Mouse (Mus musculus): ENCODE data around the gene Ech1. TPM values are rescaled to one million over a fixed set of nuclear protein-coding genes. Genes with fewer than 3 reads are reported as not detected.

Gene Ech1
- 201 and 250 TPM in 2 replicates for polyA plus RNA-seq (2012; rRNA removed)

- peaks cover 8% of the 10 kb centered on the region for H3K4me1 ChIP-seq (ENCODE audit: control insufficient read depth, insufficient read depth, low read length)
- under 1% methylated on average over 33 of the region's 33 CpGs for WGBS
- TF ChIP-seq CTCF (IDR thresholded peaks at IDR 0.05; ENCODE audit: insufficient read depth, low read length) (no peak), POLR2A (IDR thresholded peaks at IDR 0.05; ENCODE audit: borderline replicate concordance, extremely low read depth, low read depth, low read length) (peak; percentile 82; the same call in 1 of the 2 replicates)
- H3K4me3 ChIP-seq (replicated peaks; ENCODE audit: extremely low read depth, low read depth, low read length) = peak within 1 kb of the TSS; percentile 99
- peak; percentile 88 for DNase-seq
Measured at GRCm38 (mm10) chr7:28824941-28825685, at the start of gene Ech1. Gene Ech1 (plus strand): TSS chr7:28825217.

DNA sequence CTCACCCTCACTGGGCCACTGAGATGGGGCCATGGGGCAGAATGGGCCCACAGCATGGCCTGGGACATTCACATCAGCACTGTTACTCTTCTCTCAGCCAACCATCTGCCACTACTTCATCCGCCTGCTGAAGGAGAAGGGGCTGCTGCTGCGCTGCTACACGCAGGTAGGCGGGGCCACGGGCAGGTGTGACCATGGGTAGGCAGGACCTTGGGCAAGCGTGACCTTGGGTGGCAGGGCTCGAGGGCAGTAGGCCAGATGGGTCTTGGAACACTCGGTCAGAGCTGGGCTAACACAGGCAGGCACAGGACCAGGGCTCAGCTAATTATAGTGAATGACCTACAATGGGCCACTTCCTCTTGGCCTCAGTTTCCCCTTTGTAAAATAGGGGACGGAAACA, 46.2 kb upstream of the Ech1 start:
- Histone ChIP-seq H3K4me3 (replicated peaks; ENCODE audit: extremely low read depth, low read depth, low read length) (no peak overlapping the region), H3K4me1 (ENCODE audit: control insufficient read depth, insufficient read depth, low read length) (peaks cover 4% of the 10 kb centered on the region; the same call in 1 of the 2 replicates)
- no peak for TF ChIP-seq CTCF (IDR thresholded peaks at IDR 0.05; ENCODE audit: insufficient read depth, low read length)
- no peak for TF ChIP-seq POLR2A (IDR thresholded peaks at IDR 0.05; ENCODE audit: borderline replicate concordance, extremely low read depth, low read depth, low read length)
- DNase-seq = no peak
- WGBS = 88% methylated on average over 9 of the region's 9 CpGs

DNA sequence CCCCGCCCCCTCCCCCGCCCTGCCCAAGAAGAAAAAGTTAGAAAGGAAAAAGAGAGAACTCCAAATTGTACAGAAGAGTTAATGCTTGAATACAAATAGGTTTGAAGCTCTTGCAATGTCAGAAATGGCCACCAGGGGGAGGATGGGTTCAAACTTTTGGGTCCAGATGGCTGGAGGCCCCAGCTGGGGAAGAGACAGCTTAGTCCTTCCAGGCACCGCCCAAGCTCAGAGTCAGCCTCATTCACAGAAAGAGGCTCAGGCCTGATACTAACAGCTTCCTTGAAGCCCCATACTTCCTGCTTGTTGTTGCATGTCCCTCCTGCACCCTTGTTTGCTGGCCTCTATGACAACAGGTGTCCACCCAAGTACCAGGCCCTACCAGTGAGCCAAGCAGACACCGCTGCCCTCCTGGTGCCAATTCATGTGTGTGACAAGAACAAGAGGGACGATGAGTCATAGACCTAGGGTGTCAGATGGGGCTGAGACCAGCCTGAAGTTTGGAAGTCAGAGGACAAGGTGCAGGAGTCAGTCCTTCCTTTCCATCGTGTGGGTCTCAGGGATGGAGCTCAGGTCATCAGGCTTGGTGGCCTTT, 44.9 kb upstream of the Ech1 start:
- Histone ChIP-seq H3K4me1 (ENCODE audit: control insufficient read depth, insufficient read depth, low read length) (peaks cover 4% of the 10 kb centered on the region; the same call in 1 of the 2 replicates), H3K4me3 (replicated peaks; ENCODE audit: extremely low read depth, low read depth, low read length) (no peak overlapping the region)
- DNase-seq = peak; percentile 81
- TF ChIP-seq POLR2A (IDR thresholded peaks at IDR 0.05; ENCODE audit: borderline replicate concordance, extremely low read depth, low read depth, low read length) = no peak
- peak; percentile 73 for TF ChIP-seq CTCF (IDR thresholded peaks at IDR 0.05; ENCODE audit: insufficient read depth, low read length)
- WGBS = 33% methylated on average over 6 of the region's 6 CpGs

GRCm38 (mm10) chr7:28780857-28781256, 44.2 kb upstream of the Ech1 start:
- TF ChIP-seq CTCF (IDR thresholded peaks at IDR 0.05; ENCODE audit: insufficient read depth, low read length) (no peak), POLR2A (IDR thresholded peaks at IDR 0.05; ENCODE audit: borderline replicate concordance, extremely low read depth, low read depth, low read length) (no peak)
- no peak for DNase-seq
- Histone ChIP-seq H3K4me3 (replicated peaks; ENCODE audit: extremely low read depth, low read depth, low read length) (no peak overlapping the region), H3K4me1 (ENCODE audit: control insufficient read depth, insufficient read depth, low read length) (peaks cover 4% of the 10 kb centered on the region; the same call in 1 of the 2 replicates)
- WGBS = 47% methylated on average over 7 of the region's 7 CpGs

- no peak for DNase-seq
- Histone ChIP-seq H3K4me3 (replicated peaks; ENCODE audit: extremely low read depth, low read depth, low read length) (no peak overlapping the region), H3K4me1 (ENCODE audit: control insufficient read depth, insufficient read depth, low read length) (peaks cover 4% of the 10 kb centered on the region; the same call in 1 of the 2 replicates)
- TF ChIP-seq CTCF (IDR thresholded peaks at IDR 0.05; ENCODE audit: insufficient read depth, low read length) = no peak
- no peak for TF ChIP-seq POLR2A (IDR thresholded peaks at IDR 0.05; ENCODE audit: borderline replicate concordance, extremely low read depth, low read depth, low read length)
- 86% methylated on average over 8 of the region's 8 CpGs for WGBS
Measured at GRCm38 (mm10) chr7:28781261-28781663, 43.8 kb upstream of the Ech1 start.

GRCm38 (mm10) chr7:28785161-28785560, 39.9 kb upstream of the Ech1 start:
- Histone ChIP-seq H3K4me1 (ENCODE audit: control insufficient read depth, insufficient read depth, low read length) (peaks cover 3% of the 10 kb centered on the region; the same call in 1 of the 2 replicates), H3K4me3 (replicated peaks; ENCODE audit: extremely low read depth, low read depth, low read length) (no peak overlapping the region)
- TF ChIP-seq POLR2A (IDR thresholded peaks at IDR 0.05; ENCODE audit: borderline replicate concordance, extremely low read depth, low read depth, low read length) (no peak), CTCF (IDR thresholded peaks at IDR 0.05; ENCODE audit: insufficient read depth, low read length) (no peak)
- 87% methylated on average over 5 of the region's 5 CpGs for WGBS
- no peak for DNase-seq

DNA sequence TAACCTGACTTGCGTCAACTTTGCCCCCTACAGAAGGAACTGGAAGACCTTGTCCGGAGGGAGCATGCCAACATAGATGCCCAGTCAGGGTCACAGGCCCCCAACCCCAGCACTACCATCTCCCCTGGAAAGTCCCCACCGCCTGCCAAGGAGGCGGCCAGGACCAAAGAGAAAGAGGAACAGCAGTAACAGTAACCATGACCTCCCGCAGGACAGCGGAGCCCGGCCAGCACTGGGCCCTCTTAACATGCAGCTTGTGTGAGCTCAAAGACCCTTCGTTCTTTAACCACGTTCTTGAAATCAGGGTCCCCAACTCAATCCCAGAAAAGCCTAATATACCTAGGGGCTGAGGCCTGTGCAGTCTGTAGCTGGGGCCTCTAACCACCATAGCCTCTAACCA, 37.1 kb upstream of the Ech1 start:
- 87% methylated on average over 9 of the region's 9 CpGs for WGBS
- no peak overlapping the region for H3K4me3 ChIP-seq (replicated peaks; ENCODE audit: extremely low read depth, low read depth, low read length)
- DNase-seq = no peak
- H3K4me1 ChIP-seq (ENCODE audit: control insufficient read depth, insufficient read depth, low read length) = no peaks in the 10 kb centered on the region
- TF ChIP-seq CTCF (IDR thresholded peaks at IDR 0.05; ENCODE audit: insufficient read depth, low read length) = no peak
- no peak for TF ChIP-seq POLR2A (IDR thresholded peaks at IDR 0.05; ENCODE audit: borderline replicate concordance, extremely low read depth, low read depth, low read length)

DNA sequence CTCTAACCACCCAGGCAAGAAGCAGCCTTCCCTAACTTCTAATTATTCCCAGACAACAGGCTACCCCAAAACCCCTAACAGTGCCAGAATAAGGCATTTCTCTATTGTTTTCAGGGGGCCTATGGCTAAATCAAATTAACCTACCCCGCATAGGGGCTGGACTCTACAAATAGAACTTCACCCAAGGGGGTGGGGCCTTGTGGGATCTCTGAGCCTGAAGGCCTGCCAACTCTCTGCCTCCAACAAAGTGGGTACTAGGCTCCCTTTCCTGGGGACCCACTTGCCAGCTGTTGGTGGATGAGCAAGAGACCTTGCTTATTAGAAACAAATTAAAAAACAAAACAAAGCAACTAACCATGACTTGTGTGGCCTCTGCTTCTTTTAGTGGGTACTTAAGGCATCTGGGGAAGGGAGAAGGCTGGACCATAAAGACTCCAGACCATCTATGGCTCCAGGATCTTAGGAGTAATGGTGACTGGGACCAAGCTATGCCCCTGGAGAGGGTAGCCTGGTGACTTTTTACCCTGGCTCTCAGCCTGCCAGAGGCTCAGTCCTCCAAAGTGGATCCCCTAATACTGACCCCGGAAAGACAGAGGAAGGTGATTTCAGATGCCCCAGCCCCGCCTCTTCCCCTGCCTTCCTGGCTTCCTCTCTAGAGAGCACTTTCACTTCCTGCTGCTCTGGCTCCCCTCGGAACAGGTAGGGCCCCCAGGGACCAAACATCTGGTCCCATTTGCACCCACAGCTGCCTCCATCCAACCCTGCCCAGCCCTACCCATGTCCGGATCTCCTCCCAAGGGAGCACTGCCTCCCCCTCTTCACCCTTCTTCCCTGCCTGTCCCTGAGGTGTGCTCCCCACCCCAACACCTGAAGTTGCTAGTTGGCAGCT, 36.5 kb upstream of the Ech1 start, which contains the start of gene Rinl:
TSS of gene Rinl (plus strand) at position 663 of the 889 bp plus-strand sequence.
- 52% methylated on average over 5 of the region's 5 CpGs for WGBS
- Histone ChIP-seq H3K4me3 (replicated peaks; ENCODE audit: extremely low read depth, low read depth, low read length) (peak within 1 kb of the TSS; percentile 49), H3K4me1 (ENCODE audit: control insufficient read depth, insufficient read depth, low read length) (no peaks in the 10 kb centered on the region)
- DNase-seq = no peak
- TF ChIP-seq CTCF (IDR thresholded peaks at IDR 0.05; ENCODE audit: insufficient read depth, low read length) (no peak), POLR2A (IDR thresholded peaks at IDR 0.05; ENCODE audit: borderline replicate concordance, extremely low read depth, low read depth, low read length) (no peak)

DNA sequence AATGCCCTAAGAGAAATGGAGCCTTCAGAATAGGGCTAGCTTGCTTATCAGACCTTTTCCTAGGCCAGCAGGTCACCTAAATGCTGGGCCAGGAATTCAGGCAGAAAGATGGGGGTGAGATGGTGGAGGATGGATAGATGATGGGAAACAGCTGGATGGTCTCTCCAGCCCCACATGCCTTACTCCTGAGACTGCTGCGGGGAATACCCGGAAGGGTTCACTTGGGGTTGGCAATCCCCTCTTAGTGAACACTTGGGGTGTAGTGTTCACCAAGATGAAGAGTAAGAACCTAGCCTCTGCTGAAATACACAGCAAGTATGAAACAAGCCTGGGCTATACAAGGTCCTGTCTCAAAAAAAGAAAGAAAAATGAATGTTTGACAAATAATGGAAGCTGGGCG, 35.8 kb upstream of the Ech1 start:
- DNase-seq = no peak
- WGBS = 61% methylated on average over 3 of the region's 3 CpGs
- TF ChIP-seq CTCF (IDR thresholded peaks at IDR 0.05; ENCODE audit: insufficient read depth, low read length) (no peak), POLR2A (IDR thresholded peaks at IDR 0.05; ENCODE audit: borderline replicate concordance, extremely low read depth, low read depth, low read length) (no peak)
- Histone ChIP-seq H3K4me1 (ENCODE audit: control insufficient read depth, insufficient read depth, low read length) (no peaks in the 10 kb centered on the region), H3K4me3 (replicated peaks; ENCODE audit: extremely low read depth, low read depth, low read length) (no peak overlapping the region)
